Mouse (Mus musculus): ENCODE results near the gene Gm17662.

Gene Gm17662

DNA sequence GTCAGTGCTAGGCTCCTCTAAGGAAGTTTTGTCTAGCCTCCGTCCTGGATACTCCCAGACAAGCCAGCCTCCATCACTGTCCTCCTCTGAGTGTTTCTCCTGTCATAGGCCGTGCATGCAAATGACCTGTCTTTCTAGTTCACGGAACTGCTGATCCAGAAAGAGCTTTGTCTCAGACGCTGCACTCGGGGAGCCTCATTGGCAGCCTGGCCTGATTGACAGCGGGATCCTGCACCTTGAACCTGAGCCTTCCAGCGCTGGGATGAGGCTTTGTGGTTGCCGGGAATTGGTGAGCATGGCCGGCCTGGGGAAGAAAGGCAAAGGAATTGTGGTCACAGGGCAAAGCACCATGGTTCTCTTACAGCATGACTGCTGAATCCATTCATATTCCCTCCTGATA is 30.4 kb downstream of the Gm17662 start:
- no peak for DNase-seq (ENCODE audit: low read depth in 1 of 2, low spot score in 2 of 2)

DNA sequence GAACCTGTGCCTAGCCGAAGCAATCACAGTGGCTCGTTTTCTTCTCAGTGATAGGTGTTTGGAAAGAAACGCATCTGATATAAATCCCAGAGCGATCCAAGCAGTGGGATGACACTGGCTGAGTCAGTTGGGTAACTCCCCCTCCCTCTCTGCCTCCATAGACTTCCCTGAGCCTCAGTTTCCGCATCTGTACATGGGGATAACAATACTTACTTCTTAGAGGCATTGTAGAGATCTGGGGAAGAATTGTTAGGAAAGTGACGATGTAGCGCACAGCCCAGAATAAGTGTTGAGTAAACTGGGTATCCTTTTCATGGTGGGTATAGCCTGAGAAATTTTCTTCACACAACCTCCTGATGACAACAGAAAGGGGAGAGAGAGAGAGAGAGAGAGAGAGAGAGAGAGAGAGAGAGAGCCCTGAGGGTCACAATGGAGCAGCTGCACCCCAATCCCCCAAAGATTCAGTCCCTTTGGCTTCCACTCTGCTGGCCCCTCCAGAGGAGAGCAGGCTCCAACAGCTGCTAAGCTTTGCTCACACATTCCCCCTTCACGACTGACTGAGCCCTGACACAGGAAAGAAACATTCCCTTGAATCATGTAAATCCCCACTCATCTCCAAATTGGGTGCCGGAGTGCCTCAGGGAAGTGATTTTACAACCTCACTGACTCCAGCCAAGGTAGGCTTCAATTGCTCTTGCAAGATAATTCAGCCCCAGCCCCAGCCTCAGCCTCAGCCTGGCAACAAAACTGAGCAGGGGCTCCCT is 31.6 kb downstream of the Gm17662 start:
- no peak for DNase-seq (ENCODE audit: low read depth in 1 of 2, low spot score in 2 of 2)

DNA sequence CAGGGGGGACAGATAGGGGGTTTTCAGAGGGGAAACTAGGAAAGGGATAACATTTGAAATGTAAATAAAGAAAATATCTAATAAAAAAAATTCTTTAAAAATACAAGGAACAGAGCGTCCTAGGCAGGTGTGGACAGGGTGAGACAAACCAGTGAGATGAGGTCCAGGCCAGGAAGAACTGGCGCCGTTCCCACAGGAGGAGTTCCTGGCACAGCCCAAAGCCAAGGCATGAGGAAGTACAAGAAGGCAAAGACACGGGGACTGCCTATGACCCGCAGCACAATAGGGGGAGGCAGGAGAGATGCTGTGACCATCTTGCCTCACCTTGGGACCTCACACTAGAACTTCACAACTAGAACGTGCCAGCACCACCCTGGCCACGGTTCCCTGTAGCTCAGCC is 34.6 kb downstream of the Gm17662 start:
- no peak for DNase-seq (ENCODE audit: low read depth in 1 of 2, low spot score in 2 of 2)

DNA sequence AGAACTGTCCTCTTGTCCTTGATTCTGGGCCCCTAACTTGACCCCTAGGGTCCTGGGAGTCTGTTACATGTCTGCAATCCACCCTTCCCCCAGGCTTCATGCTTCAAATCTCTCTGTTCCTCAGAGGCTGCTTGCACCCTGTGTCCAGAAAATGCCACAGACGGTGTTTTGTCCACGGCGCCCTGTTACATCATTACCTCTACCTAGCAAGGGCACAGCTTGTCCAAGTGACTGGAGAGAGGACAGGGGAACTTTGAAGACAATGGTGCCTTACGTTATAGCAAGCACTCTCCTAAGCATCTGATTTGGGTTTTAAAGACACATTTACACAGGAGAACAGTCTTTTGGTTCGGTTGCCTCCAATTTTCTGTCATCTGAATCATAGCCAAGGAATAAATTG is 36.5 kb downstream of the Gm17662 start:
- no peak for DNase-seq (ENCODE audit: low read depth in 1 of 2, low spot score in 2 of 2)

DNA sequence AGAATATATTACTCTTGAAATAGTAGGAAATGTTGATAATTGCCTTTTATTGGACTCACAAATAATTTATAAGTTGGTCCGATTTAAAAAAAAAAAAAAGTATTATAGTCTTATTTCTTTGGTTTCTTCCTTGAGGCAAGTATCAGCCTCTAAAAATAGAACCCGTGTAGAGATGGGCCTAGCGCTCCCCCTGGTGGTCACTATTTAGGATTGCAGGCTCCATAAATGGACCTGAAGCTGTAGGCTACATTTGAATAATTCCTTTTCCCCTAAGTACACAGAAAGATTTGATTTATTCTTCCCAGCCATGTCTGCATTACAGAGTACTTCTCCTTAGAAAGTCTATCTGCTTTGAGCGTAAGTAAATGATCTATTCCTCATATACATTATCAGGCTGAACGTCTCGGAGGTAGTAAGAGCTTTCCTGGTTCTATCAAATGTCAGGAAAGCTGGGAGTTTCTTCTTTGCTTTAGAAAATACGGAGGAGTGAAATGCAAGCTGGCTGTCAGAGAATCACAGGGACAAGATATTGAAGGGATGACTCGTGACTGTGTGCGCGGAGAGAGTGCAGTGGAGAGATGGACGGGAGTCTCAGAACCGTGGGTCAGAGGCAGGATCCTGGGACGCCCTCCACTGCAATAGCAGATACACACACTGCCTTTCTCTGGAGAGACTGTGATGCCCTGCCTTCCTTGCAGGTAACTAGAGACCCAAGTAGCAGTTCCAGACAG is 37.0 kb downstream of the Gm17662 start:
- no peak for DNase-seq (ENCODE audit: low read depth in 1 of 2, low spot score in 2 of 2)

DNA sequence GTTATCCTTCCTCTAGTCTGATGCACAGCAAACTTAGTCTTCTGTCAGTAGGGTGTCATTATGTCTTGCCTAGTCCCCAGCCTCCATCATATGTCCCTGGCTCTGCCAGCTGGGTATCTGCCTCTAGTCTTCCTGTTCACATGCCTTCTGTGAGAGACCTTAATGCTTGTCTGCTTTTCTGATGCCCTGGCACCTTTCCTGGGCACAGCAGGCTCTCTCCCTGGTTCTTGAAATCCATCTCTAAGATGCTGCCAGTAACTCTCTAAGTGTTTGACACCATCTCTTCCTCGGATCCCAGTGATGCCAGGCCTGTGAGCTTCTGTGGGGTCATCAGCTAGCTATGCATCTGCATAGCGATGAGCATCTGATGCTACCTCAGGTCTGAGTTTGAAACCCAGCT is 45.7 kb downstream of the Gm17662 start:
- DNase-seq (ENCODE audit: low read depth in 1 of 2, low spot score in 2 of 2) = no peak

DNA sequence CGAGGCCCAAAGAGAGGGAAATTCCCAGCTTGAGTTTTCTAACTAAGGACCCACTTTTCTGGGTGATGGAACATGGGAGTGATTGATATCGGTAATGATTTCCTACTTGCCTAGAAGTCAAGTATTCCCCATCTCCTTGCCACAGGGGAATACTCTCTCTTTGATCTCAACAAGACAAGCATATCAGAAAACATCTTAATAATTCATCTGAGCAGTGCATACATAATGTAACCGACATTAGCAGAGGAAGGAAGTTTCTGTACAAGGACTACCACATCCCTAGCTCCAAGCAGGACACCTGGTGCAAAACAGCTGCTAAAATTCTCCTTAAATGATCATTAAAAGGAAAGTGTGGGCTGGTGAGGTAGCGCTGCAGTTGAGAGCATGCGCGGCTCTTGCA is 47.9 kb downstream of the Gm17662 start:
- DNase-seq (ENCODE audit: low read depth in 1 of 2, low spot score in 2 of 2) = no peak

All from monocyte, adult 2 months (primary cell).